Mouse (Mus musculus) c-Kit-positive CD71-negative TER-119-negative erythroid progenitor cells, embryonic 14.5 days (primary cell): ENCODE measurements around the gene Gtf2h2.
A peak's percentile ranks its signal among the peaks of the same experiment; 100 is the strongest.
"Not testable (repeated sequence)": the region's sequence is repeated elsewhere in the genome, so short reads cannot be mapped to it uniquely, and the experiment has no call there.

Experiments
- DNase-seq: peaks from one replicate; pipeline ENCODE4 v3.0.0-alpha.2; 2013; ENCODE audit warnings: low read depth

Gene Gtf2h2

DNA sequence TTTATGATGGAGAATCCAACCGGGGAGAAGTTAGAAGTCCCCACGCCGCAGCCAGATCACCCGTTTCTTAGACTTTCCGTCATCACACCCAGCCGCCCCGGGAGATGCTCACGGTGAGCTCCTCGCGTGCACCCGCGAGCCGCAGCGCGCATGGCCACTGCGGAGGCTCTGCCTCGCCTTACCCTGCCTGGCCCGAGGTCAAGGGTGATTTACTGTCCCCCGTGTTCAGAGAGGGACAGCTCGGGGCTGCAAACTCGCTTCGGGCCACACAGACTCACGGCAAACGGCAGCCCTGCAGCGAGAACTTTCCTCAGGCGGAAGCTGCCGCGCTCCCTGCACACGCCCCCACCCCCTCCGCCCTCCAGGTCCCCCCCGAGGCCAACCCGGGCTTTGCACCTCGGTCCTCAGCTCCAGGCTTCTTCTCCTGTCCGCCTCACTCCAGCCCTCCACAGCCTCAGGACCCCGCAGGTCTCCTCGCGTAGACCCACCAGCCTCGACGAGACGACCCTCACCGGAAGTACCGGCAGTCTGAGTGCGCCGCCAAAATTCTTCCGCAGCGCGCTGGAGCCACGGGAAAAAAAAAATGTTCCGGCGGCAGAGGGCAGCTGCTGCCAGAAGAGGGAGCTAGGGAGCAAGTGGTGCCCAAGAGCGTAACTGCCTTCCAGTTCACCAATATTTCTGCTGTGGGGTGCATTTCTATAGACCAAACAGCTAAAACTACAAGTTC lies at the start of gene Gtf2h2:
Gene Gtf2h2, minus strand, starts transcription at position 519 of the 727 bp plus-strand sequence.
- DNase-seq, result peak; percentile 82

DNA sequence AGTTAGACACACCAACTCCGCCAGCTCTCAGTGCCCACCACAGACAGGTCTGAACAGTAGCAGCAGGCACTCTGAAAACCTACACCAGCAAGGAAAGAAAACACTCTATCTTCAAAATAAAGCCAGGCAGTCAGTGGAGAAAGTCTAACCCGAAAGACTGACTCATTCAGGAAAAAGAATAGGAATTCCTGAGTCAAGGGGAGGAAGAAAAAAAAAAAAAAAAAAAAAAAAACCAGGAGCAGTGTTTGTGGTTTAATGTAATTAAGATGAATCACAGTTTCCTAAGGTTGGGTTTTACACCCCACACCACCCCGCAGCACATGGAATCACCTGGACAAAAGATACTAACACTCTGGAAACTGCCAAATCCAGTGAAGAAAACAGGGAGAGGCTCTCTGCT lies 43.8 kb upstream of the Gtf2h2 start:
- no peak for DNase-seq

DNA sequence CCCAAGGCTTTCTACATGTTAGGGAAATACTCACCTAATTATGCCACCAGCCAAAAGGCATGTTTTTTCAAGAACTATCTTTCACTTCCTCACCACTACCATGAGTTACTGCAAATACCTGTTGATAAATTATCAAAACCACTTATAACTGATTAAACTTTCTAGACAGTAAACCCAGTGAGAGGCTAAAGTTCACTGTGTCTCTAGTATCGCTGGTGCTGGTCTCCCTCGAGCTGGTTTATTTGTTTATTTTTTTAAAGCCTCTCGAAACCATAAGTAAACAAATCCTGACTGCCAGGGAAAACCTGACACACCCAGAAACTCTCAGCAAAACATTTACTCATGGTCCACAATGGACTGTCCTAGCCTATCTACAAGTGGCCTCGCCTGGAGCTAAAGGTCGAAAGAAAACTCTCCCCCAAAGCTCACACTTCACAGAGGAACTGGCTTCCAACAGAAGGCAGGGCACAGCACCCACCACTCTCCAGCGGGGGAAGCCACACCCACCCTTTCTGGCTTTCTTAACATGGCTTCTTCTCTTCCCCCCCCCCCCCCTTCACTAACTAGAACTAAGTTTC lies 40.5 kb upstream of the Gtf2h2 start:
- DNase-seq, result no peak

DNA sequence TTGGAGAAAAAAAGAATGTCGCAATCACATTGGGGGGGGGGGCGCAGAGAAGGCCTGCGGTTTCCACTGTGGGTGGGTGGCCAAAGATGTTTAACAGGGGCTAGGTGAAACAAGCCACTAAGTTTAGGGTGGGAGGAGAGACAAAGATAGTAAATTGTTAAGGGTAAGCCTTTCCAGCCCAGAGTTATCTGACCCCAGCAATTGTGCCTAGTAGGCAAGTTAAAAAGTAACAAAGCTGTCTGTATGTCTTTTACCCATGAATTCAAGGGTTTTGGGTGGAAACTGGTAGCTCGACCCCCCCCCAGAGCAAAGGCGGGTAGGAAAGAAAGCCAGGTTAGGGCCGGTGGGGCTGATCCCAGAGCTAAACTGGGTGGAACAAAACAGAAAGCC lies 34.3 kb upstream of the Gtf2h2 start:
- DNase-seq, result no peak

DNA sequence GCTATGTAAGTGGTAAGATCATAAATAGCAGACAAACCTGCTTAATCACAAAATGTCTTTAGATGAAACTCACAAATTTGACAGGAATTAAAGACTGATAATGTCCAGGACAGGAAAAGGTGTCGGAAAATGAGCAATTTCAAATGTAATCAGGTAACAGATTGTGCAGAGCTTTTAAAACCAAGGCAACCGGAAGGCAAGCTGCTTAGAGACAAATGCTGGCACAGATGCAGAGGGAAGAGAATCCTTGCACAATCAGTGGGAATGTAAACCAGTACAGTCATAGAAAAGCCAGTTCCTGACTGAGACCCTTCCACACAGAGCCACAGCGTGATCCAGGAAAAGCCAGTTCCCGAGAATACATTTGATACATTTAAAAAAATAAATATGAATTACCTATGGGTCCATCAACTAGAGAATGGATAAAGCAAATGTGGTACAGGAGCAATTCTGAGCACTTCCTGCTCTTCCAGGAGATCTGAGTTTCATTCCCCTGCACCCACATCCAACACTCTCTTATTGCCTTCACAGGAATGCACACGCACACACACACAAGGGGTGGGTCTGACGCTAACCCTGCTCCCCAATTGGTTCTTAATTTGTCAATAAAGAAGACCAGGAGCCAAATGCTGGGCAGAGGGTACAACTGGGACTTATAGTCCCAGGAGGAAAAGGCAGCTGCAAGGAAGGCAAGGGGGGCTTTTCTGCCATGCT lies 33.7 kb upstream of the Gtf2h2 start:
- DNase-seq, result no peak

DNA sequence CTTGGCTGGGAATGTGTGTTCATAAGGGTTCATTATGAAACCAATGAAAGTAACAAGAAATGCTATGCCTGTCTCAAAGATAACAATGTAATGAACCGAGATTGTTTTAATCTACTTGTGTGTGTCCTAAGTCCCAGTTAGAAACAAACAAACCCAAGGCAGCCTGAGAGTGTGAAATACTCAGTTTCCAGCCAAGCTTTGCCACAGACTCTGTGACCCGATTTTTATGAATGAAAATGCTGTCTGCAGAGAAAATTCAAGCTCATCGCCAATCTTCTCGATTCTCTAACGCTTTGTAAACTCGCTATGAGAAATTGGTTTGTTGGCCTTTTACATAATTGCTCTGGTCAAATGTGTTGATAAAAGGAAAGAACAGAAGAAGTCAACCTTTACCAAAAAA lies 32.5 kb upstream of the Gtf2h2 start:
- DNase-seq, result no peak

DNA sequence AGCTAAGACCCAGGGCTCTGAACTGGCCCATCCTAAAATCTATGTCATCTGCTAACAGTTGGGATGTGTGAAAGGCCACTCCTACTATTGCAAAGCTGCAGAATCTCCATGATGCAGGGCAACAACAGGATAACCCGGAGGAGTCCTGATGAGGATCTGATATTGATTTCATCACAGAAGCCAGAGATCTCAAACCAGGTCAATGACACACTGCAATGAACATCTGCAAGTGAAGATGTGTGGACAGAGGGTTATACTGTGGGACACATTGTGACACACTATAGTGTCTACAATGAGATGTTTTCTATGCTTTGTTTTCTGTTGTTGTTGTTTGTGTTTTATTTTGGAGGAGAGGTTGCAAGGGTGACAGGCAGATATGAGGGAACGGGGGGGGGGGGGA lies 31.3 kb upstream of the Gtf2h2 start:
- no peak for DNase-seq

DNA sequence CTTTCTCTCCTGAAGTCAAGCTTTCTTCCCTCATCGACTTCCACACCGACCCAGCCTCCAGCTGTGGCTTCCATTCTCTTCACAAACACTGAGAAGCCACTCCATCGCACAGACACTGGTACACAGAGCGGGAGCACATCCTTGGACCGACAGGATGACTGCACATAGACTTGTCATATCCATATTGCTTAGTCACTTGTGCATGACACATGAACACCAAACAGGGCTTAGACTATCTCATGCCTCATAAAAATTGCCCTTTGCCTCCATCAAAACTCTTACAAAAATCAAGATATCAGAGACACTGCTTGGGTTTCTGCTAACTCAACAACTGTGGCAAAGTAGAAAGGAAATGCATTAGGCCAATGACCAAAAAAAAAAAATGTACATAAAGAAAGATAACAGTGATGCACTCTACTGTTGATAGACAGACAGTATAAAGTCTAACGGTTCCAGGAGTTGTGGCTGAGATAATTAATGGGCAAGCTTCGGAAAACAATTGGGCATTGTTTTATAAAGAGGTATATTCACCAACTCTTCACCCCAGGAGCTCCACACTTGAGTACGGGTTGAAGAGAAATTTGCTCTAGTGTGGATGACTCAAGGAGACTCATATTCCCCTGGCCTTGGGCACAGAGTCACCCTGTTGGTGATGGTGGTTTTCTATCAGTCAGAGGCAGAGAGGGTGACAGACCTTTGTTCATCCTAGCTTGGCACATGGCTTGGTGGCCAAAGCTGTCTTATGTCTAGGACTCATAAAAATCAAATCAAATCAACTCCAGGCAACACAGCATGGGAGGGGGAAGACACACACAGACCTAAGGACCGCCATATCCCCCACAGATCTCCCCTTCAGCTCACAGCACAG lies 29.6 kb upstream of the Gtf2h2 start:
- DNase-seq, result no peak

DNA sequence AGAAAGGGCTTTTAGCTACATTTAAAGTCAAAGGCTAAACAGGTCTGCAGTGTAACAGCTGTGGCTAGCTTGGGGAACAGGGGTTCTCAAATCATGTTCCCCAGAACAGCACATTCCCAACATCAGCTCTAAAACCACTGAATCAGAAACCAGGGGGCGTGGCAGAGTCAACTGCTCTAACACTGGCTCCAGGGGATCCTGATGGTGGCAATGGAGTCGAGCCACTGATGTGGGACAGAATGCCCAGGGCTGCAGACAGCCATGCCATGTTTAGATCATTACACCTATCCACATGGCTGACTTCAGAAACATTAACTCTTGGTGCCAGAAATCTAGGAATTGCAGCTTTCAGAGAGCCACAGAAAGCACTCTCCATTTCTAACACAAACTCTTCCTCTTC lies 26.8 kb upstream of the Gtf2h2 start:
- DNase-seq, result no peak

DNA sequence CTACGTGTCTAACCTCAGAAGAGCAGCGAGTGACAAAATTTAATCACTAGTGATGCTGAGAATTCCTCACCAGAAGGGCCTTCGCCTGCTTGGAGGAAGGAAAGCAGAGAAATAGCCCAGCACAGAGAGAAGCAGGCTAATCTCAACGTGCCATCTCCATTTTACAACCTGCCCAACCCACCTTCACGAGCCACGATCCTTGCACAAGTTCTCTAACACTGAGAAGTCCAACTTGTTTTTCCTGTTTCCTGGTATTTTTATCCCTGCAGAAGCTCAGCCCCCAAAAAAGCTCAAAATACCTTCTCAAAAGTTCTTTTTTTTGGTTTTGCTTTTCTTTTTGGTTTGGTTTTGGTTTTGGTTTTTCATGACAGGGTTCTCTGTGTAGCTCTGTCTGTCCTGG lies 25.8 kb upstream of the Gtf2h2 start:
- no peak for DNase-seq

DNA sequence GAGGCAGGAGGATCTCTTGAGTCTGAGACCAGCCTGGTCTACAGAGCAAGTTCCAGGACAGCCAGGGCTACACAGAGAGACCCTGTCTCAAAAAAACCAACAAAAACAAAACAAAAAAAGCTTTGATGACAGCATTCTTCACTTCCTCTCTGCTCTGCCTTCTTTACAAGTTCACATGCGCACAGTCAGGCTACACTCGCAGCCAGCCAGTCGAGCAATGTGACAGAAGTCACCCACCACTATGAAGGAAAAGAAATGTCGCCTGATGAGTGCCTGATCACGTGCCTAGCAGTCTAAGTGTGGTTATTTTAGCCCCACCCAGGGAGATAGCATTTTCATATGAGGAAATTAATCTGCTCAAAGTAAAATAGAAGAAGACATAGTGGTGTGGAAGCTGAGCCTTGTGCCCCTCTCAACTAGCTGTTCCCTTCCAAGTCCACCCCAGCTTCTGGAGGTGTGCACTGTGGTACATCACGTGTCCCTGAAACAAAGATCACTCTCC lies 25.3 kb upstream of the Gtf2h2 start:
- DNase-seq, result no peak

DNA sequence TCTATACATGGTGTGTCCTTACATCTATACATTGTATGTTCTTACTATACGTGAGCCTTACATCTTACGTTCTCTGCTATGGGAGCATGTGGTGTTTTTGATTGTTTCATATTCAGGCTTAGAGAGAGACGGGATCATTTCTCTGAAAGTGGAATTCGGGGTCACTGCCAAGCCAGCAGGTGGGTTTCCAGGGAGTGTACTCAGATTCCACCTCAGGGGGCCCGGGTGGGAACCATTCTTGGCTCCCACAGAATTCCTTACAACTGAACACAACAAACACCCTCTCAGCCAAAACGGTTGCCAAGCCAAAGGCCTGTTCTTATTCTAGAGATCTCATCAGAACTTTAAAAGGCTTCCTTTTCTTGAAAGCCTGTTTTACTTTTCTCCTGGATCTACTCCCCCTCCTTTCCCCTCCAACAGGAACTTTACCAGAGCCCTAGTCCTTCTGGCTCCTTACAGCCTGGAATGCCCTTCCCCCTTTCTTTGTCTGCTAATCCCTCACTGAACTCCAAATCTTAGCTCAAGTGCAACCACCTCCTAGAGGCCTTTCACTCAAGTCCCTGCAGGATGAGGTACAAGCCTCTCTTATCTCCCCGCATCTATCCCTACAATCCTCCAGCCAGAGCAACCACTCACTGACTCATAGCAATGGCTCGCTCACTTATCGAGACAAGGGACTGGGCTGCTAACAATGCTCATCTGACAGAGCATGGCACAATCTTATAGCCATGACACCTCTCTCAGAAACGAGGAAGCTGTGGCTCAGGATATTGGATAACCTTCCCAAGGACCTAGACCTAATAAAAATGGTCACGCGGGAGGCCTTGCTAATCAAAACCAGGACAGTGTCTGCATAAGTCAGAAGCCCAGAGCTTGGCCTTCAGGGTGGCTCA lies 24.1 kb upstream of the Gtf2h2 start:
- no peak for DNase-seq

DNA sequence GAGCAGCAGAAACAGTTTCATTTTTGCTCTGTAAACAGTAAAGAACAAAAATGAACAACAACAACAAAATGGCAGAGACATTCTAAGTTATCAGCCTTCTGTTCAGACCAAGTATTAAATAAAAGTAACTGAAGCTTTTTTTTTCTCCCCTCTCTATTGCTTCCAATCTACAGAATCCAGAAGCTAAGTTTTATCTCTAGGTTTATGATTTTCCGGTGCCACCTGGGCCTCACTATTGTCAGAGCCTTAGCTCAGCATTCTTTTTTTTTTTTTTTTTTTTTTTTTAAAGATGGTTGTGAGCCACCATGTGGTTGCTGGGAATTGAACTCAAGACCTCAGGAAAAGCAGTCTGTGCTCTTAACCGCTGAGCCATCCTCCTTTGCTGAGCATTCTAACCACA lies 20.4 kb upstream of the Gtf2h2 start:
- DNase-seq, result no peak

DNA sequence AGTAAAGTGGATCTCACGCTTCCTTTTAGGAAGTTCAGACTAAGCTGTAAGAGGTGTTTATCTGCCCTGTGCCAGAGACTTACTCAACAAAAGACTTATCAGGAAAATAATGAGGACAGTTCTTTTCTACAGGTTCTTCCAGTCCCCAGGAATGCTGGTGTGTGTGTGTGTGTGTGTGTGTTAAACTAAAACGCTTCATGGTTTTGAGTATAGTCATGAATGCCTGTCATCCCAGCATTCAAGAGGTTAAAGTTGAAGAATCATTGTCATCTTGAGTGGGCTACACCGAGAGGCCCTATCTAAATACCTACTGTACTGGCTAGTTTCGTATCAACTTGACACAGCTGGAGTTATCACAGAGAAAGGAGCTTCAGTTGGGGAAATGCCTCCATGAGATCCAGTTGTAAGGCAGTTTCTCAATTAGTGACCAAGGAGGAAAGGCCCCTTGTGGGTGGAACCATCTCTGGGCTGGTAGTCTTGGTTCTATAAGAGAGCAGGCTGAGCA lies 19.5 kb upstream of the Gtf2h2 start:
- DNase-seq, result no peak

DNA sequence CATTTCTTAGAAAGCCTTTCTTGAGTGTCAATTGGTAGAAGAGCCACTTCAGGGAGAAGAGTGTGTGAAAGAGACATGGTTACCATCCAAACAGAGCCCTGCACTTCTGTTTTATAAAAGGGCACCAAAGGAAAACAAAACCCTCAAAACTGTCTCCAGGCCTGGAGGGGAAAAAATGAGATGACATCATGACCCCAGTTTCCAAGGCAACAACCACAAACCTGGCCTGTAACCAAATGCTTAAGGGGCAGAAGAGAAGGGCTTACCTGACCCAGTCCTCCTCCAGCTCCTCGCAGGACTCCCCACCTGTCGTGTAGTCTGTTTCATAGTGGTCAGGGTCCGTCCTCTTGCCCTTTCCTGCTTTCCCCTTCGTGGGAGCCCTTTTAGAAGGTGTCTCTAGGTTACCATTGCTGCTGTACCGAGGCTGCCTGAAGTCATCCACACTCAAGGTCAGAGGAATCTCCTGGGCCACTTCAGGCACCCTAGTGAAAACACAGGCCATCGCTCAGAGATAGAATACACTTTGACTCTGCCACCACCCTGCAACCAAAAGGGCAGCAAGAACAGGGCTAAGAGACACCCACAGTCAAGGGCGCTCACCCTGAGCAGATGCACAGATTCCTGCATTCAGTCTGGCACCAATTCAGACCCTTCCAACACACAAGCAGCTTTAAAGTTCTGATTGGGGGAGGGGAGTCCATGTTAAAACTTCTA lies 18.9 kb upstream of the Gtf2h2 start:
- no peak for DNase-seq

DNA sequence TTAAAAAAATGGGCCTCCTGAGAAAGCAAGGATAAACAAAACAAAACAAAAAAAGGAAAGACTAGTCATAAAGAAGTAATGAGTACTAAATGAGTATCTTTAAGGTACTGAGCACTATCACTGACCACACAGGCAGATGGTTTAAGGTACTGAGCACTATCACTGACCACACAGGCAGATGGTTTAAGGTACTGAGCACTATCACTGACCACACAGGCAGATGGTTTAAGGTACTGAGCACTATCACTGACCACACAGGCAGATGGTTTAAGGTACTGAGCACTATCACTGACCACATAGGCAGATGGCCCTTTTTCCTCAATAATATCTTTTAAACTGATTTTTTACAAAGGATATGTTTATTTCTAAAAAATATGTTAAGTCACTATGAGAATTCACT lies 7.2 kb upstream of the Gtf2h2 start:
- DNase-seq, result not testable (repeated sequence)

DNA sequence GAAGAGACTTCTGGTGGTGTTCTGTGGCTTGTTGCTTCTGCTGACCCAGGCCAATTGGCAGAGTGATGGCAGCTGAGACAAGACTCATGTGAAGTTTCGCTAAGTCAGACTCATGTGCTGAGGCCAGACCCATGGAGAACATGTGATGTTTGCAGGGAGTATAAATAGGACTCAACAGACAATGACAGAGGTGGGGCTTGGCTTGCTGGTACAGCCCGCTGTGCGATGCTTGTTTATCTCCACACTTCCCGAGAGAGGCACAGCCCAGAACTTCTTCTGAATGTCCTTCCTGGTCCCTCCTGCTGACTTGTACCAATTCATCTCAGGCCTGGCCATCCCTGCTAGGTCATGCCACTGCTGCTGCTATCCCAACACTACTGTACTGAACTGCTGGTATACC lies 3.0 kb upstream of the Gtf2h2 start:
- DNase-seq, result no peak

DNA sequence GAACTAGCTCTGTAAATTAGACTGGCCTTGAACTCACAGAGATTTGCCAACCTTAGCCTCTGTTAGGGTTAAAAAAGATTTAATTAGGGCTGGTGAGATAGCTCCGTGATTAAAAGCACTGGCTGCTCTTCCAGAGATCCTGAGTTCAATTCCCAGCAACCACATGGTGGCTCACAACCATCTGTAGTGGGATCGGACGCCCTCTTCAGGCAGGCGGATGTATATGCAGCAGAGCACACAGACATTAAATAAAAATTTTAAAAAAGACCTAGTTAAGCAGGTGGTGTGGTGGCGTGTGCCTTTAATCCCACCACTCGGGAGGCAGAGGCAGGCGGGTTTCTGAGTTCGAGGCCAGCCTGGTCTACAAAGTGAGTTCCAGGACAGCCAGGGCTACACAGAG lies 2.0 kb upstream of the Gtf2h2 start:
- not testable (repeated sequence) for DNase-seq

DNA sequence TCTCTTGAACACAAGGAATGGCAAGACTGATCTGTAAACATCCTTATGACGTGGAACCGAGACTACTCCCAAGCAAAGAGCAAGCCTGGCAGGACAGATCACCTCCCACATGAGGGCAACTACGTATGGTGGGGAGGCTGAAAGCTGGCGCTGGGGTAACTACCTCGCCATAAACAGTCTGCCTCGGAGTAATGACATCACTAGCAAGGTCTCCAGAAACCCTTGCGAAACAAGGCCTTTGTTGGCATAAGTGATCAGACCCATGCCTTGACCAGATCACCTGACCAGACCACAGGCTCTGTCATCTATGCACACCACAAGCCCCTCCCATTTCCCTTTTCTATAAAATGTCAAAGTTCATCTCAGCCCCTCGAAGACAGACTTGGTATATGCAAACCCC lies 934 bp upstream of the Gtf2h2 start:
- DNase-seq, result no peak

DNA sequence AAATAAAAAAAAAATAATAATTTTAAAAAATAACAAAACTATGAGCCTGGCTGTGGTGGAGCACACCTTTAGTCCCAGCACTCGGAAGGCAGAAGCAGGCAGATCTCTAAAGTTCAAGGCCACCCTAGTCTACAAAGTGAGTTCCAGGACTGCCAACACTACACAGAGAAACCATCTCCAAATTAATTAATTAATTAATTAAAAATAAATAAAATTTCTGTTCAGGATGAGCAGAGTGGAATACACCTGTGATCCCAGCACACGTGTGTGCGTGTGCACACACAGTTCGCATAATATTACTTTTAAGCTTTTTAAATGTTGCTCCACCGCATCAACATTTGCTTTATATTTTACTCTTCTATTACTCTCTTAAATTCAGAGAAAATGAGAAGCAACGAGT lies 756 bp downstream of the Gtf2h2 start:
- DNase-seq, result no peak
